In genomic region chr11:18165609-18166347, GRCm38 (mm10) we compare ENCODE assay signal across 27 mouse cellular contexts.
A peak's percentile ranks its signal among the peaks of the same experiment; 100 is the strongest.
DNase-seq lines count a peak whose midpoint lies in the region; ATAC-seq lines count a peak whose summit lies in the region.
"Had no signal": no experiment of that assay in that cellular context is flagged by ENCODE, and none has a peak within 500 bp of the region (broad histone marks: within the 10 kb centered on the region; RNA-seq: fewer than 3 reads in every experiment).

No protein-coding gene starts in this region.

- peak; percentile 83 for ATAC-seq in lung, embryonic 16.5 days (ENCODE audit: low read depth)
- peak; percentile 79 for ATAC-seq in common myeloid progenitor, adult 5-6 weeks (replicated peaks; ENCODE audit: low read depth, poor library complexity, severe bottlenecking)
- ATAC-seq in megakaryocyte progenitor cell, adult 5-6 weeks (replicated peaks; ENCODE audit: poor library complexity) = peak; percentile 76
- no peak for ATAC-seq in heart, embryonic 12.5 days (ENCODE audit: insufficient number of reproducible peaks, low FRiP score)
- ATAC-seq: activated CD4-positive, CD25-positive, alpha-beta regulatory T cell, adult 4 months; CD4-positive, CD25-positive, alpha-beta regulatory T cell, adult 4 months; forebrain, embryonic 14.5 days; forebrain, postnatal 0 days; hindbrain, embryonic 16.5 days had no signal

- H3K9me3 ChIP-seq in lung, embryonic 16.5 days (ENCODE audit: control insufficient read depth, low read length) = no peaks in the 10 kb centered on the region
- no peaks in the 10 kb centered on the region for H3K9me3 ChIP-seq in embryonic facial prominence, embryonic 10.5 days
- no peaks in the 10 kb centered on the region for H3K9me3 ChIP-seq in heart, embryonic 12.5 days (replicated peaks)
- H3K9me3 ChIP-seq: embryonic facial prominence, embryonic 12.5 days; embryonic facial prominence, embryonic 15.5 days; heart, embryonic 13.5 days; hindbrain, embryonic 10.5 days; hindbrain, embryonic 13.5 days had no signal

- DNase-seq in lung, adult 18-20 months = no peak
- DNase-seq in MN1 (ENCODE audit: low spot score) = peak; percentile 2
- DNase-seq in embryonic facial prominence, embryonic 10.5 days (ENCODE audit: low spot score) = no peak
- no peak for DNase-seq in kidney, postnatal 14 days
- DNase-seq: adrenal gland, adult 8-10 months; adrenal gland, postnatal 25 days; cerebellum, adult 11-12 months; cerebellum, adult 8-10 months; cerebellum, postnatal 10 days; cerebellum, postnatal 36 days; forebrain, postnatal 0 days; gastrocnemius, postnatal 25 days; heart, adult 18-20 months; heart, postnatal 14 days had no signal

- H3K4me3 ChIP-seq in lung, embryonic 16.5 days (ENCODE audit: low read length) = no peak overlapping the region
- H3K4me3 ChIP-seq in embryonic facial prominence, embryonic 10.5 days = no peak overlapping the region
- H3K4me3 ChIP-seq in heart, embryonic 12.5 days = no peak overlapping the region
- H3K4me3 ChIP-seq: embryonic facial prominence, embryonic 12.5 days; embryonic facial prominence, embryonic 15.5 days; heart, embryonic 13.5 days; hindbrain, embryonic 10.5 days; hindbrain, embryonic 13.5 days had no signal

- no peak overlapping the region for H3K4me2 ChIP-seq in lung, embryonic 16.5 days (ENCODE audit: low read depth, low read length)
- no peak overlapping the region for H3K4me2 ChIP-seq in heart, embryonic 12.5 days
- H3K4me2 ChIP-seq: embryonic facial prominence, embryonic 12.5 days; embryonic facial prominence, embryonic 15.5 days; heart, embryonic 13.5 days; hindbrain, embryonic 13.5 days had no signal

- H3K27ac ChIP-seq in lung, embryonic 16.5 days (ENCODE audit: low read length) = peak overlapping the region; percentile 36; the same call in 1 of the 2 replicates
- no peak overlapping the region for H3K27ac ChIP-seq in embryonic facial prominence, embryonic 10.5 days (replicated peaks)
- H3K27ac ChIP-seq in heart, embryonic 12.5 days (ENCODE audit: poor library complexity, severe bottlenecking) = no peak overlapping the region
- H3K27ac ChIP-seq: embryonic facial prominence, embryonic 12.5 days; embryonic facial prominence, embryonic 15.5 days; heart, embryonic 13.5 days; hindbrain, embryonic 10.5 days; hindbrain, embryonic 13.5 days had no signal

- H3K36me3 ChIP-seq in lung, embryonic 16.5 days (ENCODE audit: control insufficient read depth, insufficient read depth, low read length) = no peaks in the 10 kb centered on the region
- no peaks in the 10 kb centered on the region for H3K36me3 ChIP-seq in embryonic facial prominence, embryonic 10.5 days (replicated peaks)
- H3K36me3 ChIP-seq in heart, embryonic 12.5 days = no peaks in the 10 kb centered on the region
- H3K36me3 ChIP-seq: embryonic facial prominence, embryonic 12.5 days; embryonic facial prominence, embryonic 15.5 days; heart, embryonic 13.5 days; hindbrain, embryonic 10.5 days; hindbrain, embryonic 13.5 days had no signal

- 37% methylated on average over 4 of the region's 4 CpGs for WGBS in lung, embryonic 16.5 days
- WGBS in embryonic facial prominence, embryonic 10.5 days = 87% methylated on average over 4 of the region's 4 CpGs
- 71% methylated on average over 4 of the region's 4 CpGs for WGBS in heart, embryonic 12.5 days

- no peaks in the 10 kb centered on the region for H3K27me3 ChIP-seq in lung, embryonic 16.5 days (ENCODE audit: control insufficient read depth, insufficient read depth, low read depth, low read length)
- H3K27me3 ChIP-seq in embryonic facial prominence, embryonic 10.5 days (replicated peaks; ENCODE audit: low read depth, poor library complexity, severe bottlenecking) = no peaks in the 10 kb centered on the region
- H3K27me3 ChIP-seq in heart, embryonic 12.5 days (replicated peaks) = no peaks in the 10 kb centered on the region
- H3K27me3 ChIP-seq: embryonic facial prominence, embryonic 12.5 days; embryonic facial prominence, embryonic 15.5 days; heart, embryonic 13.5 days; hindbrain, embryonic 13.5 days had no signal

- no peak overlapping the region for H3K9ac ChIP-seq in lung, embryonic 16.5 days (ENCODE audit: low read length)
- no peak overlapping the region for H3K9ac ChIP-seq in heart, embryonic 12.5 days
- H3K9ac ChIP-seq: embryonic facial prominence, embryonic 12.5 days; embryonic facial prominence, embryonic 15.5 days; forebrain, postnatal 0 days; heart, embryonic 13.5 days; hindbrain, embryonic 13.5 days had no signal

- no peaks in the 10 kb centered on the region for H3K4me1 ChIP-seq in lung, embryonic 16.5 days (replicated peaks; ENCODE audit: control insufficient read depth, insufficient read depth, low read length)
- H3K4me1 ChIP-seq in embryonic facial prominence, embryonic 10.5 days = no peaks in the 10 kb centered on the region
- peaks cover 4% of the 10 kb centered on the region; the same call in 1 of the 2 replicates for H3K4me1 ChIP-seq in heart, embryonic 12.5 days (replicated peaks)
- H3K4me1 ChIP-seq: embryonic facial prominence, embryonic 12.5 days; embryonic facial prominence, embryonic 15.5 days; heart, embryonic 13.5 days; hindbrain, embryonic 10.5 days had no signal
